Mouse (Mus musculus) fibroblast of lung, adult 2 months (primary cell): ENCODE data around the gene Ncaph.
A peak's percentile ranks its signal among the peaks of the same experiment; 100 is the strongest.
"Not testable (repeated sequence)": the region's sequence is repeated elsewhere in the genome, so short reads cannot be mapped to it uniquely, and the experiment has no call there.

Experiments
- DNase-seq: peaks from one replicate; pipeline ENCODE4 v3.0.0-alpha.2; 2011; ENCODE audit warnings: low read depth

Gene Ncaph

GRCm38 (mm10) chr2:127086235-127086634, 47.5 kb downstream of the Ncaph start:
- DNase-seq: no peak

- DNase-seq: no peak
Observed at GRCm38 (mm10) chr2:127080591-127081218, 53.0 kb downstream of the Ncaph start.

GRCm38 (mm10) chr2:127079881-127080590, 53.7 kb downstream of the Ncaph start:
- no peak for DNase-seq

- not testable (repeated sequence) for DNase-seq
Observed at GRCm38 (mm10) chr2:127079066-127079465, 54.7 kb downstream of the Ncaph start.

- DNase-seq: no peak
Observed at GRCm38 (mm10) chr2:127077611-127078010, 56.1 kb downstream of the Ncaph start.

GRCm38 (mm10) chr2:127074116-127074515, 59.6 kb downstream of the Ncaph start:
- no peak for DNase-seq

GRCm38 (mm10) chr2:127070879-127071278, 62.9 kb downstream of the Ncaph start:
- DNase-seq: no peak

- DNase-seq: peak; percentile 77
Observed at GRCm38 (mm10) chr2:127070435-127070841, 63.3 kb downstream of the Ncaph start, which contains the start of gene Blvra. Gene Blvra, plus strand, starts transcription at chr2:127070665.

- DNase-seq: no peak
Observed at GRCm38 (mm10) chr2:127069781-127070434, 63.8 kb downstream of the Ncaph start.

- no peak for DNase-seq
Observed at GRCm38 (mm10) chr2:127068806-127069205, 64.9 kb downstream of the Ncaph start.

GRCm38 (mm10) chr2:127061471-127061870, 72.3 kb downstream of the Ncaph start:
- no peak for DNase-seq
